Mouse (Mus musculus): ENCODE data around the gene Btbd1. TPM values are rescaled to one million over a fixed set of nuclear protein-coding genes. Genes with fewer than 3 reads are reported as not detected.

Btbd1 gene
- total and polyA plus RNA-seq, 2 experiments from 2014 or later: 96.6 to 98.6 TPM

GRCm38 (mm10) chr7:81858236-81858635, 29.0 kb upstream of the Btbd1 start:
- TF ChIP-seq CTCF (IDR thresholded peaks at IDR 0.05; ENCODE audit: low read depth): no peak
- TF ChIP-seq EP300 (IDR thresholded peaks at IDR 0.05; ENCODE audit: low read depth): no peak
- Histone ChIP-seq H3K27ac (ENCODE audit: low read depth) (no peak overlapping the region; the same call in 1 of the 2 replicates), H3K4me2 (ENCODE audit: low read depth, low read length) (peak overlapping the region; percentile 90), H3K9me3 (replicated peaks; ENCODE audit: control insufficient read depth, low read length) (no peaks in the 10 kb centered on the region), H3K36me3 (replicated peaks; ENCODE audit: control insufficient read depth, insufficient read depth, low read length) (no peaks in the 10 kb centered on the region), H3K4me3 (ENCODE audit: low read depth, low read length) (peak overlapping the region; percentile 70), H3K4me1 (ENCODE audit: control insufficient read depth, insufficient read depth) (peaks cover 18% of the 10 kb centered on the region), H3K27me3 (ENCODE audit: control insufficient read depth, insufficient read depth, low read length) (no peaks in the 10 kb centered on the region), H3K9ac (replicated peaks; ENCODE audit: low read depth, low read length) (peak overlapping the region; percentile 75; the same call in 1 of the 2 replicates)
- ATAC-seq (ENCODE audit: insufficient read depth, low read depth) (no peak), DNase-seq (ENCODE audit: low spot score) (no peak)
- WGBS: 24% methylated on average over 9 of the region's 9 CpGs

DNA sequence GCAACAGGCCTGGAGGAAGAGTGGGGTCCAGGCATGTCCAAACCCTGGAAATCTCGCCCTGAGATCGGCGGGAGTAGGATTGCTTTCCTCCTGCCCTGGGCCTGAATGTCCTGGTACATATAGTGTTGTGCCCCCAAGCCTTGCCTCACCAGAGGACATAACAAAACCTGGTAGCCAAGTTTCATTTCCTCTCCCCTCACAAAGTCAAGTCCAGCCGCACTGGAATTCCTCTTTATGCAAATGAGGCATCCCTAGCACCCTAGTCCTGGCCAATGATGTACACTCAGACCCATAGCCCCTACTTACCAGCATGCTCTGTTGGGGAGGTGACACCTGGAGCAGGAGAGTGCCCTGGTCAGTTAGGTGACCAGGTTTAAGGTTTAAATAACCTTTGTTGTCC, 27.0 kb upstream of the Btbd1 start:
- 70% methylated on average over 4 of the region's 4 CpGs for WGBS
- H3K27me3 ChIP-seq (ENCODE audit: control insufficient read depth, insufficient read depth, low read length): no peaks in the 10 kb centered on the region
- ATAC-seq (ENCODE audit: insufficient read depth, low read depth): no peak

GRCm38 (mm10) chr7:81855694-81856093, 26.5 kb upstream of the Btbd1 start, which contains the start of gene Gm10160:
Gm10160 (minus strand) TSS chr7:81855794.
- DNase-seq (ENCODE audit: low spot score): no peak
- TF ChIP-seq CTCF (IDR thresholded peaks at IDR 0.05; ENCODE audit: low read depth) (no peak), EP300 (IDR thresholded peaks at IDR 0.05; ENCODE audit: low read depth) (no peak)
- no peaks in the 10 kb centered on the region for H3K27me3 ChIP-seq (ENCODE audit: control insufficient read depth, insufficient read depth, low read length)
- H3K9ac ChIP-seq (replicated peaks; ENCODE audit: low read depth, low read length): no peak within 1 kb of the TSS
- peak within 1 kb of the TSS; percentile 58 for H3K27ac ChIP-seq (ENCODE audit: low read depth)
- peaks cover 18% of the 10 kb centered on the region for H3K4me1 ChIP-seq (ENCODE audit: control insufficient read depth, insufficient read depth)
- peak within 1 kb of the TSS; percentile 56 for H3K4me2 ChIP-seq (ENCODE audit: low read depth, low read length)
- H3K9me3 ChIP-seq (replicated peaks; ENCODE audit: control insufficient read depth, low read length): no peaks in the 10 kb centered on the region
- H3K4me3 ChIP-seq (ENCODE audit: low read depth, low read length): peak within 1 kb of the TSS; percentile 21; the same call in 1 of the 2 replicates
- H3K36me3 ChIP-seq (replicated peaks; ENCODE audit: control insufficient read depth, insufficient read depth, low read length): no peaks in the 10 kb centered on the region
- no peak for ATAC-seq (ENCODE audit: insufficient read depth, low read depth)
- 84% methylated on average over 1 of the region's 1 CpGs for WGBS

More for the DNA sequence above, 27.0 kb upstream of the Btbd1 start:
- Histone ChIP-seq H3K9ac (replicated peaks; ENCODE audit: low read depth, low read length) (no peak overlapping the region), H3K36me3 (replicated peaks; ENCODE audit: control insufficient read depth, insufficient read depth, low read length) (no peaks in the 10 kb centered on the region), H3K4me1 (ENCODE audit: control insufficient read depth, insufficient read depth) (peaks cover 18% of the 10 kb centered on the region), H3K9me3 (replicated peaks; ENCODE audit: control insufficient read depth, low read length) (no peaks in the 10 kb centered on the region), H3K4me3 (ENCODE audit: low read depth, low read length) (no peak overlapping the region), H3K27ac (ENCODE audit: low read depth) (no peak overlapping the region), H3K4me2 (ENCODE audit: low read depth, low read length) (no peak overlapping the region)
- TF ChIP-seq CTCF (IDR thresholded peaks at IDR 0.05; ENCODE audit: low read depth) (no peak), EP300 (IDR thresholded peaks at IDR 0.05; ENCODE audit: low read depth) (no peak)
- no peak for DNase-seq (ENCODE audit: low spot score)

DNA sequence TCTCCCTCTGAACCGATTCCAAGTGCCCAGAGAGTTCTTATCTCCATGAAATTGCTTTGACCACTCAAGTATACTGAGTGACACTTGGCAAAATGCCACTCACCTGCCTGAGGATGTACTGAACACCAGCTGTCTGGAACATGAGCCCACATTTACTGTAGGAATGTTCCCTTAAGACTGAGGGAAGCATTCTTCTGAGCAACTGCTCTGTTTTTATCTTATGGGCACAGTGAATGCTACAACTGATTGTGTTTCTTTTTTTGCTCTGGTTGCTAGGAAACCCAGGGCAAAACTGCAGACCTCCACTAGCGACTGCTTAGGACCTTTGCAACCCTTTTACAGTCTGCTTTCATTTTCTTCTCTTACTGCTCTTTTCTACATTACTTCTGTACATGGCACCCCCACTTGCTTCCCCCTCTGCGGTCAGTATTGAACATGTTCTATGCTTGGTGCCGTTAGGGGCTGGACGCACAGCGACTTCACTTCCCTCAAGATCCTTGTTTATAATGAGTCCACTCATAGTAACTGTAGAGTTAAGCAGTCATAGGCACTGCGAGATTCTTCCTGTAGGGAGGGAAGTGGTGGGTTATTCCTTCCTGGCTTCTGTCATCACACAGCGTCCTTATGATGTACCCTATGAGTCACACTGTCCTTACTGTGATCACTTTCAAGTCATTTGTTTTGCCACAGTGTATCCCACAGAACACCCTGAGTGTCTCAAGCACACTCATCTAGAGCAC, 25.5 kb upstream of the Btbd1 start:
- no peak overlapping the region for H3K9ac ChIP-seq (replicated peaks; ENCODE audit: low read depth, low read length)
- H3K4me3 ChIP-seq (ENCODE audit: low read depth, low read length): peak overlapping the region; percentile 21; the same call in 1 of the 2 replicates
- peak overlapping the region; percentile 56 for H3K4me2 ChIP-seq (ENCODE audit: low read depth, low read length)
- peak overlapping the region; percentile 58 for H3K27ac ChIP-seq (ENCODE audit: low read depth)
- H3K9me3 ChIP-seq (replicated peaks; ENCODE audit: control insufficient read depth, low read length): no peaks in the 10 kb centered on the region
- DNase-seq (ENCODE audit: low spot score): peak; percentile 41
- H3K27me3 ChIP-seq (ENCODE audit: control insufficient read depth, insufficient read depth, low read length): no peaks in the 10 kb centered on the region
- WGBS: 18% methylated on average over 8 of the region's 8 CpGs
- TF ChIP-seq EP300 (IDR thresholded peaks at IDR 0.05; ENCODE audit: low read depth) (no peak), CTCF (IDR thresholded peaks at IDR 0.05; ENCODE audit: low read depth) (no peak)
- no peaks in the 10 kb centered on the region for H3K36me3 ChIP-seq (replicated peaks; ENCODE audit: control insufficient read depth, insufficient read depth, low read length)
- ATAC-seq (ENCODE audit: insufficient read depth, low read depth): peak; percentile 47
- peaks cover 17% of the 10 kb centered on the region for H3K4me1 ChIP-seq (ENCODE audit: control insufficient read depth, insufficient read depth)

- Histone ChIP-seq H3K9ac (replicated peaks; ENCODE audit: low read depth, low read length) (no peak overlapping the region), H3K4me3 (ENCODE audit: low read depth, low read length) (no peak overlapping the region), H3K4me2 (ENCODE audit: low read depth, low read length) (no peak overlapping the region), H3K36me3 (replicated peaks; ENCODE audit: control insufficient read depth, insufficient read depth, low read length) (no peaks in the 10 kb centered on the region), H3K27me3 (ENCODE audit: control insufficient read depth, insufficient read depth, low read length) (no peaks in the 10 kb centered on the region), H3K9me3 (replicated peaks; ENCODE audit: control insufficient read depth, low read length) (no peaks in the 10 kb centered on the region), H3K27ac (ENCODE audit: low read depth) (0 out of 2 replicates have a peak overlapping the region, but pooled peaks have one; percentile 32), H3K4me1 (ENCODE audit: control insufficient read depth, insufficient read depth) (peaks cover 9% of the 10 kb centered on the region)
- whole genome bisulfite sequencing: 79% methylated on average over 3 of the region's 3 CpGs
- TF ChIP-seq CTCF (IDR thresholded peaks at IDR 0.05; ENCODE audit: low read depth) (no peak), EP300 (IDR thresholded peaks at IDR 0.05; ENCODE audit: low read depth) (no peak)
- DNase-seq (ENCODE audit: low spot score) (no peak), ATAC-seq (ENCODE audit: insufficient read depth, low read depth) (no peak)
Measured at GRCm38 (mm10) chr7:81851706-81852105, 22.5 kb upstream of the Btbd1 start.
